Mouse (Mus musculus) right cerebral cortex, postnatal 4 days (tissue): ENCODE results near the gene Alox5ap.

Experiments
- DNase-seq: peaks from one replicate; pipeline ENCODE4 v3.0.0-alpha.2; 2022

The Alox5ap gene

GRCm38 (mm10) chr5:149319874-149320323 is 55.3 kb downstream of the Alox5ap start:
- no peak for DNase-seq

- DNase-seq = peak; percentile 82
Measured at GRCm38 (mm10) chr5:149320534-149321482, 56.2 kb downstream of the Alox5ap start.

- no peak for DNase-seq
Measured at GRCm38 (mm10) chr5:149321909-149322841, 57.6 kb downstream of the Alox5ap start.

DNA sequence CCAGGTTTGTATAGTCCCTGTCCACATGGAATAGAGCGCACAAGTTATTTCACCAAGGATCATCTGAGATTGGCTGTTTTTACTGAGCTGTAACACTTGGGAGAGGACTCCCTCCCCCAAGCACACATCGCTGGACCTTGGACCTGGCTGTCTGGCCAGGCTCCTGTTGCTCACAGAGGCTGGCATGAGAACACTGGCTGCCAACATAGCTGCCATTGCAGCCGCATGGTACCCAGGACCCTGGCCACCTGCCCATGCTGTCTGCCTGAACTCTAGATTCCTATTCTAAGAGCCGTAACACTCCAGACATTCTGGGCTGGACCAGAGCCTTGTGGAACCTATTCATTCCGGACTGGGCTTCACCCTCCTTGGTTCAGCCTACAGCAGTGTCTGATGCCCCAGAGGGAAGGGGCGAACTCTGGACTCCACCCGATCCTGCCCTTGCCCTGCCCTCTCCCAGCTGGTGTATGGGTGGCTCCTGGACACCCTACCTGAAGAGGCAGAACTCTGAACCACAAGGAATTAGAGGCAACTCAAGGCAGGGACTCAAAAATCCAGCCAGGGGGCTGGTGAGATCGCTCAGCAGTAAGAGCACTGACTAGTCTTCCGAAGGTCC is 58.5 kb downstream of the Alox5ap start:
- peak; percentile 53 for DNase-seq

DNA sequence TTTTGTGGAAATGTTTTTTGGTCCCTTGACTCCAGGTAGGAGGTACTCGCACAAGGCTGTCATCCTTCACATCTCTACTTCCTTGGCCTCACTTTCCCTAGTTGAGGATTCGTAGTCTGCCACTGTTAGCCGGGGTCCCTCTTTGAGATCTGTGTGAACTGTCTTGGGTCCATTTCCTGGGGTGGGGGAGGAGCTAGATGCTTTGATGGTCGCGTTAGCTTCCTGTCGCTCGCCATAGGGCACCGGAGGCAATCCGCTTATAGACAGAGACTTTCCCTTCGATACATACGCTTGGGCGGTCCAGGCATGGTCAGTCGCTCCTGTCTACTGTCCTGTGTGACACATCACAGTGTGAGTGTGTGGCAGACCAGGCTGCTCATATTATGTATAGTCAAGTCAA is 60.2 kb downstream of the Alox5ap start:
- DNase-seq = no peak

DNA sequence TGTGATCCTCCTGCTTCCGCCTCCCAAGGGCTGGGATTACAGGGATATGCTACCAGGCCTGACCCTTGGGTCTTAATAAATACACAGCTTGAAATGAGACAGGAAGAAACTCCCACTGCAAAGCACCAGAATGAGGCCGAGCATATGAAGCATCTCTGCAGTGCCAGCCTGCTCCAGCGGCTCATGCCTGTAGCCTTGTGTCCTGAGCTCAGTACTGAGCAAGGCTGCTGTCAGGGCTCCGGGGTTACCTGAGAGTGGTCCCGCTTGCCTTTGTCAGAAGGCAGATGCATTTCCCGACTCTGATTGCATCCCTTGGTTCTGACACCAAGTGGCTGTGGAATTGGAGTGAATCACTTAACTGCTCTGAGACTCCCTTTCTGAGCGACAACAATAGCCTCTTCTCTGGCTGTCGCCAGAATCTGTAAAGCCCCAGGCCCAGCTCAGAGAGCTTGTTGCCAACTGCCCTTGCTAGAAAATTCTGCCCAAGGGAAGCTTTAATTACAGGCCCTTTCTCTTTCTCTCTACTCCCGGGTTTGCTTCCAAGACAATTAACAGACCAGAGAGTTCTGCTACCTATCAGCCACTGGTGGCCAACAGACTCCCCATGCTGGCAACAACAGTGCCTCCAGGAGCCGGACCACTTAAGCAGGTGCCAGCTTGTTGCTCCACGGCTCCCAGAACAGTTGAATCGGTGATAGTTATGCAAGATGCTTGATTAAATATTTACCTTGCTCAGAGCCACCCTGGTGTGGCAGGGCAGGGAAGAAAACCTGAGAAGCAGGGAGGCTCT is 64.7 kb downstream of the Alox5ap start:
- no peak for DNase-seq

DNA sequence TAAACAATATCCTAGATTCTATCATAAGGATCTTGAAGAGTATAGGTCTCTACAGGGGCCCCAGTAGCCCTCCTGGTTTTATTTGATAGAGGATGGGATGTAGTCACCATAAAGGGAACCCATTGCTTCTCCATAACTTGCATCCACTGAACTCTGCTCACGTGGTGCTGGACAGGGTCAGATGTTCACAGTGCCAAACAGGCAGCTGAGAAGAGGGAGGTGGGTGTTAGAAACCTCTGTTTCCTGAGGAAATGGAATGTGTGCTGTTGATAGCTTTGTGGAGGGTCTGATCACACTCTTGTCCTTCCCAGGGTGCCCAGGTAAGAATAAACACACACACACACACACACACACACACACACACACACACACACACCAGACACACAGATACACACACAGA is 66.0 kb downstream of the Alox5ap start:
- no peak for DNase-seq

- DNase-seq = no peak
Measured at GRCm38 (mm10) chr5:149331407-149332143, 67.0 kb downstream of the Alox5ap start.

DNA sequence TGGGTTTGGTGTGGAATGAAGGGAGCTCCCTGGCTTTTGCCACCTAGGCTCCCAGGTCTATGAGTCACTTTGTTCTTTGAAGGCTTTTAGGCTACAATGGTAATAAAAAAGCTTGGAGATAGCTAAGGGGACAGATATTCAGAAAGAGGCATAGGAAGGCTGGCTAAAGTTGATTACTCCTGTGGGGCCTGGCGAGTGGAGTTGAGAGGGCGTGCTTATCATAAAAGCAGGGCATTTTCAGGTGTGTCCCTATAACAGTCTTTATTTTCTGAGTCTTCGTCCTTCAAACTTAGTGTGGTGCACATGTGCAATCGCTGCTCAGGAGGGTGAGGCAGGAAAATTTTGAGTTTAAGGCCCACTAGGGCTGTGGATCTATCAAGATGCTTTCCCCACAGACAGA is 68.2 kb downstream of the Alox5ap start:
- DNase-seq = no peak

DNA sequence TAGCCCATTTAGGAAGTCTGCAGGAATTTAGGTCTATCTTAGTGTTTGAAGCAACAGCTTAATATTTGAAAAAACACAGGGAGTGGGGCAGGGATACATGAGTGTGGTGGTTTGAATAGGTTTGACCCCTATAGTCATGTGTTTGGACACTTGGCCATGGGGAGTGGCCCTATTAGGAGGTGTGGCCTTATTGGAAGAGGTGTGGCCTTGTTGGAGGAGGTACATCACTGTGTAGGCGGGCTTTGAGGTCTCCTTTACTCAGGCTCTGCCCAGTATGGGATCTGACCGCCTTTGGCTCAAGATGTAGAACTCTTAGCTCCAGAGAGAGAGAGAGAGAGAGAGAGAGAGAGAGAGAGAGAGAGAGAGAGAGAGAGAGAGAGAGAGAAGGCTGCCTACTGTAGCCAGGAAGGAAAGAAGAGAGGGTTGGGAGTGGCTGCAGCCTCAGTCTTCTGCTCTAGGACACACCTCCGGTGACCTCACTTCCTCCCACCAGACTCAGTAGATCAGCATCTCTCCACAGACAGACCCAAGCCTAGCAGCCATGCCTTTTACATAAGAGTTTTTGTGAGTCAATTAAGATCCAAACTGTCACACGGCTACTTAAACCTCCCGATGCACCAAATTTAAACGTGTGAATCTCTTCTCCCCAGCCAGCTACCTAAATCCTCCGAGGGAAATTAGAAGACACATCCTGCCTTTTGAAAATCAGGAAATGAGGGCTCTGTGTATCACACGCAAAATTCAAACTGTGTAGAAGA is 69.6 kb downstream of the Alox5ap start:
- DNase-seq = no peak

GRCm38 (mm10) chr5:149335009-149335408 is 70.4 kb downstream of the Alox5ap start:
- DNase-seq = no peak

GRCm38 (mm10) chr5:149335563-149336238 is 71.1 kb downstream of the Alox5ap start:
- peak; percentile 72 for DNase-seq

DNA sequence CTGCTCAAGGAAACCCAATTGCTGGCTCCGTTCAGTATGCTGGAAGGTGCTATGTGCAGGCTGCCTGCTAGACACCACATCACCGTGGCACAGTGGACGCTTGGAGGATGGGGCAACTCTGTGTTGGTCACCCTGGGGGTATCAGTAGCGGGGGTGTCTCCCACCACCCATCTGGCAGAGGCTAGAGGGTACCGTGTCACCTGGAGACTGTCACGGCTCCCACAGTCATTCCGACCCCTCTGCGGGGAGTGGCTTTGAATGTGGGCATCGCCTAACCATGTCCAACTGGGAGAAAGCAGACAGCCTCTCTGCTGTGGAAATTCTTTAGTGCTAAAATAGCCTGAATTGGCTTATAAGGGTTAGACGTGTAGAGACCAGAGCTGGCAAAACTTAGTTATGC is 72.6 kb downstream of the Alox5ap start:
- DNase-seq = no peak
